Mouse (Mus musculus): Measurements from ENCODE around the gene Satb2.

- TF ChIP-seq CTCF (IDR thresholded peaks at IDR 0.05): no peak
- no peak for TF ChIP-seq EP300 (IDR thresholded peaks at IDR 0.05)
Observed at GRCm38 (mm10) chr1:56750693-56751092, 227.8 kb downstream of the Satb2 start.
